In genomic region chr8:88388691-88389239, GRCm38 (mm10) we compare ENCODE assay signal across 26 mouse cellular contexts. TPM values are rescaled to one million over a fixed set of nuclear protein-coding genes. Genes with fewer than 3 reads are reported as not detected.
DNase-seq lines count a peak whose midpoint lies in the region; ATAC-seq and TF ChIP-seq lines count a peak whose summit lies in the region.
"Had no signal": no experiment of that assay in that cellular context is flagged by ENCODE, and none has a peak within 500 bp of the region (broad histone marks: within the 10 kb centered on the region; RNA-seq: fewer than 3 reads in every experiment).

No protein-coding gene starts in this region.

- no peaks in the 10 kb centered on the region for H3K27me3 ChIP-seq in forebrain, embryonic 11.5 days (ENCODE audit: control insufficient read depth, insufficient read depth, low read length)
- H3K27me3 ChIP-seq in forebrain, postnatal 0 days (ENCODE audit: insufficient read depth, low read length), result no peaks in the 10 kb centered on the region
- H3K27me3 ChIP-seq in lung, postnatal 0 days (replicated peaks; ENCODE audit: insufficient read depth, low read length), result no peaks in the 10 kb centered on the region
- H3K27me3 ChIP-seq: embryonic facial prominence, embryonic 13.5 days; heart, embryonic 15.5 days had no signal

- WGBS in forebrain, embryonic 11.5 days, result 84% methylated on average over 7 of the region's 7 CpGs
- WGBS in forebrain, postnatal 0 days, result 80% methylated on average over 7 of the region's 7 CpGs
- 52% methylated on average over 7 of the region's 7 CpGs for WGBS in lung, postnatal 0 days

- no peak for ATAC-seq in forebrain, embryonic 11.5 days (replicated peaks; ENCODE audit: low FRiP score)
- ATAC-seq in forebrain, postnatal 0 days, result no peak
- peak; percentile 87 for ATAC-seq in lung, postnatal 0 days
- ATAC-seq: activated CD4-positive, CD25-positive, alpha-beta regulatory T cell, adult 4 months; forebrain, embryonic 14.5 days had no signal

- peak; percentile 78; the same call in 1 of the 2 replicates for TF ChIP-seq EP300 in lung, postnatal 0 days (IDR thresholded peaks at IDR 0.05)

- H3K4me1 ChIP-seq in forebrain, embryonic 11.5 days (replicated peaks; ENCODE audit: control insufficient read depth, insufficient read depth, low read length), result no peaks in the 10 kb centered on the region; the same call in 1 of the 2 replicates
- H3K4me1 ChIP-seq in forebrain, postnatal 0 days (ENCODE audit: insufficient read depth), result no peaks in the 10 kb centered on the region
- H3K4me1 ChIP-seq in lung, postnatal 0 days (ENCODE audit: insufficient read depth, low read depth, low read length), result no peaks in the 10 kb centered on the region
- H3K4me1 ChIP-seq: embryonic facial prominence, embryonic 10.5 days; heart, embryonic 12.5 days; heart, embryonic 15.5 days had no signal

- H3K4me2 ChIP-seq in forebrain, embryonic 11.5 days (ENCODE audit: low read depth, low read length, severe bottlenecking), result no peak overlapping the region
- no peak overlapping the region for H3K4me2 ChIP-seq in forebrain, postnatal 0 days (ENCODE audit: low read depth)
- H3K4me2 ChIP-seq in lung, postnatal 0 days (replicated peaks; ENCODE audit: low read depth, low read length), result no peak overlapping the region
- H3K4me2 ChIP-seq: embryonic facial prominence, embryonic 13.5 days; heart, embryonic 12.5 days; heart, embryonic 15.5 days; hindbrain, embryonic 14.5 days had no signal

- H3K4me3 ChIP-seq in forebrain, embryonic 11.5 days (ENCODE audit: low read depth, low read length), result no peak overlapping the region
- no peak overlapping the region for H3K4me3 ChIP-seq in forebrain, postnatal 0 days (ENCODE audit: low read depth, low read length)
- no peak overlapping the region for H3K4me3 ChIP-seq in lung, postnatal 0 days (ENCODE audit: low read depth, low read length)
- H3K4me3 ChIP-seq: embryonic facial prominence, embryonic 10.5 days; embryonic facial prominence, embryonic 13.5 days; erythroblast, embryonic 14.5 days; heart, embryonic 12.5 days; heart, embryonic 15.5 days had no signal

- H3K9me3 ChIP-seq in forebrain, embryonic 11.5 days (ENCODE audit: control insufficient read depth, low read length), result no peaks in the 10 kb centered on the region
- no peaks in the 10 kb centered on the region for H3K9me3 ChIP-seq in forebrain, postnatal 0 days (ENCODE audit: low read length)
- no peaks in the 10 kb centered on the region for H3K9me3 ChIP-seq in lung, postnatal 0 days (ENCODE audit: low read length)
- H3K9me3 ChIP-seq: embryonic facial prominence, embryonic 10.5 days; embryonic facial prominence, embryonic 13.5 days; heart, embryonic 12.5 days; heart, embryonic 15.5 days had no signal

- H3K27ac ChIP-seq in forebrain, embryonic 11.5 days (ENCODE audit: low read depth, low read length), result no peak overlapping the region
- no peak overlapping the region for H3K27ac ChIP-seq in forebrain, postnatal 0 days (ENCODE audit: low read depth, low read length)
- H3K27ac ChIP-seq in lung, postnatal 0 days (ENCODE audit: low read length), result peak overlapping the region; percentile 63; the same call in 1 of the 2 replicates
- H3K27ac ChIP-seq: embryonic facial prominence, embryonic 10.5 days; heart, embryonic 15.5 days; hindbrain, embryonic 14.5 days had no signal

- no peaks in the 10 kb centered on the region for H3K36me3 ChIP-seq in forebrain, embryonic 11.5 days (ENCODE audit: control insufficient read depth, insufficient read depth, low read length)
- no peaks in the 10 kb centered on the region for H3K36me3 ChIP-seq in forebrain, postnatal 0 days (ENCODE audit: insufficient read depth)
- no peaks in the 10 kb centered on the region for H3K36me3 ChIP-seq in lung, postnatal 0 days (ENCODE audit: insufficient read depth, low read length)
- H3K36me3 ChIP-seq: embryonic facial prominence, embryonic 10.5 days; embryonic facial prominence, embryonic 13.5 days; heart, embryonic 12.5 days; heart, embryonic 15.5 days had no signal

- no peak overlapping the region for H3K9ac ChIP-seq in forebrain, embryonic 11.5 days (ENCODE audit: low read length)
- no peak overlapping the region for H3K9ac ChIP-seq in forebrain, postnatal 0 days
- H3K9ac ChIP-seq in lung, postnatal 0 days (replicated peaks; ENCODE audit: low read depth), result no peak overlapping the region
- H3K9ac ChIP-seq: embryonic facial prominence, embryonic 13.5 days; heart, embryonic 12.5 days; heart, embryonic 15.5 days; hindbrain, embryonic 14.5 days had no signal

- TF ChIP-seq CTCF in forebrain, postnatal 0 days (IDR thresholded peaks at IDR 0.05; ENCODE audit: low read depth), result no peak
- peak; percentile 33; the same call in 1 of the 2 replicates for TF ChIP-seq CTCF in lung, postnatal 0 days (IDR thresholded peaks at IDR 0.05)

- DNase-seq in forebrain, embryonic 11.5 days (ENCODE audit: low spot score), result peak; percentile 43
- DNase-seq in forebrain, postnatal 0 days, result no peak
- DNase-seq in lung, adult 18-20 months, result peak; percentile 62 to 74
- peak; percentile 85 for DNase-seq in lung, postnatal 0 days (ENCODE audit: low spot score)
- DNase-seq in lung, postnatal 25 days (ENCODE audit: low spot score), result peak; percentile 72
- no peak for DNase-seq in kidney, adult 11 months
- DNase-seq in right cerebral cortex, postnatal 14 days, result no peak
- DNase-seq in left cerebral cortex, adult 18-20 months (ENCODE audit: low spot score in 2 of 2), result no peak
- DNase-seq: adrenal gland, adult 8-10 months; adrenal gland, postnatal 25 days; cerebellum, adult 11-12 months; cerebellum, adult 8-10 months; cerebellum, postnatal 36 days; embryo, embryonic 11 days; gastrocnemius, postnatal 25 days; heart, adult 18-20 months; heart, postnatal 10 days; heart, postnatal 36 days had no signal

RNA-seq across cellular contexts. Expression of gene Brd7, which starts 26.8 kb away (rescaled TPM):
- polyA plus RNA-seq in forebrain, embryonic 11.5 days (2014; fragmentation: Nextera tagmentation; extraction: Ambion mirVana), result 81.9 and 99.8 TPM in 2 replicates
- total RNA-seq in forebrain, postnatal 0 days (2014; rRNA removed), result 24.1 and 35.9 TPM in 2 replicates
- polyA plus RNA-seq in forebrain, postnatal 0 days (2015; fragmentation: Nextera tagmentation; extraction: Ambion mirVana), result 49.6 and 52.4 TPM in 2 replicates
- 116 and 129 TPM in 2 replicates for polyA plus RNA-seq in lung, postnatal 0 days (2015; fragmentation: Nextera tagmentation; extraction: Ambion mirVana)
- 10 to 100 TPM; 51.1 to 53.5 TPM for total RNA-seq in left cerebral cortex, adult 18-20 months (2021)

Comparison
In these comparisons a context has a peak if more than half of its experiments do, and no peak if none do; other contexts are left out.
1. DNase-seq: peak in forebrain, embryonic 11.5 days (single experiment), lung, adult 18-20 months (2 of 2), lung, postnatal 0 days (single experiment) and lung, postnatal 25 days (single experiment); none in forebrain, postnatal 0 days (single experiment), kidney, adult 11 months (single experiment), right cerebral cortex, postnatal 14 days (single experiment) and left cerebral cortex, adult 18-20 months (0 of 2).